9 mouse cellular contexts compared by ENCODE assay signal in the genomic region with DNA sequence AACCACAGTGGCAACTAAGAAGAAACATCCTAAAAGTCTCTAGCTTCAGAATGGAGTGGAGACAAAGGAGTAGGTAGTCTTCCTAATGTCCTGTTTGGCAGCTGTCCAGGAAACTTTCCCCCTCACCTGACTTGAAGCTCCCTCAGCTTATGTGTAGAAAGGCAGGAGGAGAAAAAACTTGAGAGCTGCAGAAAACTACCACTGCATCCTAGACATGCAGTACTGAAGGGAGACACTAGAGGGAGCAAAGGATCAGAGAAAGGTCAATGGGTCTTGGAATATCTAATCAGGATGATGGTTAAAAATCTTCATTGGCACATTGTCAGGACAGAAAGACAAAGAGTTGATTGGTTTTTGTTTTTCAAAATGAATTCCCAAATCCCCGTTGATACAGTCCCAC. TPM values are rescaled to one million over a fixed set of nuclear protein-coding genes. Genes with fewer than 3 reads are reported as not detected.
DNase-seq lines count a peak whose midpoint lies in the region; ATAC-seq and TF ChIP-seq lines count a peak whose summit lies in the region.
"Had no signal": no experiment of that assay in that cellular context is flagged by ENCODE, and none has a peak within 500 bp of the region (broad histone marks: within the 10 kb centered on the region; RNA-seq: fewer than 3 reads in every experiment).

No protein-coding gene starts in this region.

- no peaks in the 10 kb centered on the region for H3K27me3 ChIP-seq in liver, postnatal 0 days (ENCODE audit: insufficient read depth, low read length)
- H3K27me3 ChIP-seq in liver, embryonic 12.5 days (replicated peaks), result no peaks in the 10 kb centered on the region
- 0 out of 2 replicates have a peak, but pooled peaks cover 14% of the 10 kb centered on the region for H3K27me3 ChIP-seq in embryonic facial prominence, embryonic 10.5 days (replicated peaks; ENCODE audit: low read depth, poor library complexity, severe bottlenecking)
- H3K27me3 ChIP-seq: lung, embryonic 15.5 days had no signal

- peak; percentile 79 for TF ChIP-seq CTCF in liver, postnatal 0 days (IDR thresholded peaks at IDR 0.05; ENCODE audit: low read depth)

- H3K27ac ChIP-seq in liver, postnatal 0 days (ENCODE audit: low read depth), result no peak overlapping the region
- no peak overlapping the region for H3K27ac ChIP-seq in liver, embryonic 12.5 days
- no peak overlapping the region for H3K27ac ChIP-seq in embryonic facial prominence, embryonic 10.5 days (replicated peaks)
- H3K27ac ChIP-seq: lung, embryonic 15.5 days had no signal

- no peak overlapping the region for H3K4me3 ChIP-seq in liver, postnatal 0 days (ENCODE audit: low read depth, low read length)
- H3K4me3 ChIP-seq in liver, embryonic 12.5 days, result no peak overlapping the region
- H3K4me3 ChIP-seq in embryonic facial prominence, embryonic 10.5 days, result no peak overlapping the region
- H3K4me3 ChIP-seq: lung, embryonic 15.5 days had no signal

- TF ChIP-seq EP300 in liver, postnatal 0 days (IDR thresholded peaks at IDR 0.05; ENCODE audit: low read depth), result no peak

- H3K4me1 ChIP-seq in liver, postnatal 0 days (ENCODE audit: insufficient read depth), result no peaks in the 10 kb centered on the region
- H3K4me1 ChIP-seq in liver, embryonic 12.5 days, result no peaks in the 10 kb centered on the region
- no peaks in the 10 kb centered on the region for H3K4me1 ChIP-seq in embryonic facial prominence, embryonic 10.5 days
- H3K4me1 ChIP-seq: lung, embryonic 15.5 days had no signal

- no peak overlapping the region for H3K4me2 ChIP-seq in liver, postnatal 0 days (ENCODE audit: low read depth, low read length)
- no peak overlapping the region for H3K4me2 ChIP-seq in liver, embryonic 12.5 days
- H3K4me2 ChIP-seq: lung, embryonic 15.5 days had no signal

- no peaks in the 10 kb centered on the region for H3K36me3 ChIP-seq in liver, postnatal 0 days (replicated peaks; ENCODE audit: insufficient read depth, low read length)
- H3K36me3 ChIP-seq in liver, embryonic 12.5 days, result no peaks in the 10 kb centered on the region
- peaks cover 19% of the 10 kb centered on the region for H3K36me3 ChIP-seq in embryonic facial prominence, embryonic 10.5 days (replicated peaks)
- H3K36me3 ChIP-seq: lung, embryonic 15.5 days had no signal

- WGBS in liver, postnatal 0 days (ENCODE audit: insufficient replicate concordance), result 27% methylated on average over 1 of the region's 1 CpGs
- WGBS in liver, embryonic 12.5 days (ENCODE audit: insufficient replicate concordance), result 16% methylated on average over 1 of the region's 1 CpGs
- WGBS in embryonic facial prominence, embryonic 10.5 days, result 13% methylated on average over 1 of the region's 1 CpGs

- no peak overlapping the region for H3K9ac ChIP-seq in liver, postnatal 0 days (replicated peaks)
- H3K9ac ChIP-seq in liver, embryonic 12.5 days, result no peak overlapping the region
- H3K9ac ChIP-seq: lung, embryonic 15.5 days had no signal

- DNase-seq in gastrocnemius, adult 18-20 months (ENCODE audit: low spot score), result peak; percentile 32
- no peak for DNase-seq in gastrocnemius, adult 8-10 months (ENCODE audit: low spot score in 2 of 2)
- DNase-seq in liver, postnatal 0 days, result peak; percentile 15
- peak; percentile 50 for DNase-seq in ZHBTc4 (ENCODE audit: low read depth, low spot score)
- peak; percentile 11 for DNase-seq in embryonic facial prominence, embryonic 10.5 days (ENCODE audit: low spot score)
- peak; percentile 53 for DNase-seq in lung, postnatal 10 days
- DNase-seq in thymus, postnatal 0 days (ENCODE audit: low spot score), result peak; percentile 29

- H3K9me3 ChIP-seq in liver, postnatal 0 days (ENCODE audit: low read length), result no peaks in the 10 kb centered on the region
- H3K9me3 ChIP-seq in liver, embryonic 12.5 days (replicated peaks), result no peaks in the 10 kb centered on the region
- no peaks in the 10 kb centered on the region for H3K9me3 ChIP-seq in embryonic facial prominence, embryonic 10.5 days
- H3K9me3 ChIP-seq: lung, embryonic 15.5 days had no signal

- no peak for ATAC-seq in liver, postnatal 0 days
- no peak for ATAC-seq in liver, embryonic 12.5 days

RNA-seq across cellular contexts. Expression of a gene that starts 8.4 kb away (rescaled TPM):
- total RNA-seq in gastrocnemius, adult 18-20 months (2021), result 1 to 10 TPM; 1.4 to 2.8 TPM
- total RNA-seq in gastrocnemius, adult 8-10 months (2022), result 1 to 10 TPM; 1.1 to 2.0 (median 1.5) TPM
- polyA plus RNA-seq in liver, postnatal 0 days (2015; fragmentation: Nextera tagmentation; extraction: Ambion mirVana), result 18.8 and 19.3 TPM in 2 replicates
- polyA plus RNA-seq in liver, embryonic 12.5 days (2016; fragmentation: Nextera tagmentation; extraction: Ambion mirVana), result 21.2 and 21.3 TPM in 2 replicates
- polyA plus RNA-seq in embryonic facial prominence, embryonic 10.5 days (2016; fragmentation: Nextera tagmentation; extraction: Ambion mirVana), result 49.2 and 52.8 TPM in 2 replicates
- 55.0 and 55.1 TPM in 2 replicates for polyA plus RNA-seq in thymus, postnatal 0 days (2015; fragmentation: Nextera tagmentation; extraction: Ambion mirVana)

RNA-seq across cellular contexts. Expression of a gene that starts 33.1 kb away (rescaled TPM):
- total RNA-seq in gastrocnemius, adult 18-20 months (2021), result 1 to 10 TPM; 1.0 to 1.1 TPM
- 1 to 10 TPM in 3 of 4 experiments, under 1 TPM in 1; 0.76 to 2.5 (median 1.9) TPM for total RNA-seq in gastrocnemius, adult 8-10 months (2022)
- polyA plus RNA-seq in liver, postnatal 0 days (2015; fragmentation: Nextera tagmentation; extraction: Ambion mirVana), result 0.19 and 0.26 TPM in 2 replicates
- polyA plus RNA-seq in liver, embryonic 12.5 days (2016; fragmentation: Nextera tagmentation; extraction: Ambion mirVana), result 3.4 and 4.5 TPM in 2 replicates
- polyA plus RNA-seq in embryonic facial prominence, embryonic 10.5 days (2016; fragmentation: Nextera tagmentation; extraction: Ambion mirVana), result 28.7 and 31.8 TPM in 2 replicates
- polyA plus RNA-seq in thymus, postnatal 0 days (2015; fragmentation: Nextera tagmentation; extraction: Ambion mirVana), result 6.6 and 7.0 TPM in 2 replicates

Comparison
In these comparisons a context has a peak if more than half of its experiments do, and no peak if none do; other contexts are left out.
1. DNase-seq: peak in gastrocnemius, adult 18-20 months (single experiment), liver, postnatal 0 days (single experiment), ZHBTc4 (single experiment), embryonic facial prominence, embryonic 10.5 days (single experiment), lung, postnatal 10 days (single experiment) and thymus, postnatal 0 days (single experiment); none in gastrocnemius, adult 8-10 months (0 of 2).